Comparison of ENCODE assay signal across 9 mouse cellular contexts in genomic region chr7:44614041-44614688, GRCm38 (mm10). TPM values are rescaled to one million over a fixed set of nuclear protein-coding genes. Genes with fewer than 3 reads are reported as not detected.
DNase-seq lines count a peak whose midpoint lies in the region; ATAC-seq and TF ChIP-seq lines count a peak whose summit lies in the region.
"Had no signal": no experiment of that assay in that cellular context is flagged by ENCODE, and none has a peak within 500 bp of the region (broad histone marks: within the 10 kb centered on the region; RNA-seq: fewer than 3 reads in every experiment).

No protein-coding gene starts in this region.

- WGBS in hindbrain, embryonic 13.5 days = 8% methylated on average over 20 of the region's 20 CpGs

- H3K4me2 ChIP-seq in hindbrain, embryonic 13.5 days = peak overlapping the region; percentile 25; the same call in 1 of the 2 replicates

- peak overlapping the region; percentile 6 for H3K27ac ChIP-seq in ES-Bruce4 (ENCODE audit: insufficient read depth, low read length)
- H3K27ac ChIP-seq in hindbrain, embryonic 13.5 days = no peak overlapping the region

- DNase-seq in NIH3T3 (ENCODE audit: low read depth) = peak; percentile 40
- DNase-seq in spleen, postnatal 4 days (ENCODE audit: low spot score in 2 of 2) = no peak
- DNase-seq in heart, postnatal 4 days = no peak
- DNase-seq in left cerebral cortex, postnatal 4 days = no peak
- DNase-seq: heart, postnatal 10 days had no signal

- TF ChIP-seq CTCF in ES-Bruce4 (IDR thresholded peaks at IDR 0.05; ENCODE audit: low read depth, low read length) = no peak

- TF ChIP-seq POLR2A in ES-Bruce4 (IDR thresholded peaks at IDR 0.05; ENCODE audit: insufficient read depth, low read length) = peak; percentile 18

- H3K27me3 ChIP-seq in ES-Bruce4 (ENCODE audit: control insufficient read depth, insufficient read depth, low read length, poor library complexity, severe bottlenecking) = no peaks in the 10 kb centered on the region
- H3K27me3 ChIP-seq in hindbrain, embryonic 13.5 days = peaks cover 40% of the 10 kb centered on the region

- TF ChIP-seq EP300 in ES-Bruce4 (IDR thresholded peaks at IDR 0.05; ENCODE audit: insufficient read depth, low read depth, low read length) = 0 out of 2 replicates have a peak, but pooled peaks have one; percentile 6

- H3K4me3 ChIP-seq in ES-Bruce4 (ENCODE audit: low read depth, low read length) = peak overlapping the region; percentile 58
- no peak overlapping the region for H3K4me3 ChIP-seq in hindbrain, embryonic 13.5 days

- H3K9ac ChIP-seq in ES-Bruce4 (ENCODE audit: low read depth, poor library complexity, severe bottlenecking) = no peak overlapping the region
- no peak overlapping the region for H3K9ac ChIP-seq in hindbrain, embryonic 13.5 days

- no peak for ATAC-seq in hindbrain, embryonic 13.5 days (ENCODE audit: low FRiP score)
- 0 out of 2 replicates have a peak, but pooled peaks have one; percentile 18 for ATAC-seq in megakaryocyte-erythroid progenitor cell, adult 5-6 weeks (replicated peaks; ENCODE audit: low FRiP score, low TSS enrichment, poor library complexity, severe bottlenecking)

- H3K36me3 ChIP-seq in ES-Bruce4 (ENCODE audit: control insufficient read depth, insufficient read depth, low read length, poor library complexity, severe bottlenecking) = no peaks in the 10 kb centered on the region
- no peaks in the 10 kb centered on the region for H3K36me3 ChIP-seq in hindbrain, embryonic 13.5 days

- no peaks in the 10 kb centered on the region for H3K9me3 ChIP-seq in ES-Bruce4 (replicated peaks; ENCODE audit: control insufficient read depth, insufficient read depth, low read length, poor library complexity, severe bottlenecking)
- peaks cover 6% of the 10 kb centered on the region for H3K9me3 ChIP-seq in hindbrain, embryonic 13.5 days

- intact Hi-C loops in left cerebral cortex, postnatal 4 days (cut with DNase I) = no loop called here

- peaks cover 4% of the 10 kb centered on the region for H3K4me1 ChIP-seq in ES-Bruce4 (ENCODE audit: control insufficient read depth, insufficient read depth, low read length)
- peaks cover 11% of the 10 kb centered on the region for H3K4me1 ChIP-seq in hindbrain, embryonic 13.5 days (replicated peaks)

RNA-seq across cellular contexts. Expression of gene Kcnc3, which starts 23.7 kb away (rescaled TPM):
- 12.3 and 15.5 TPM in 2 replicates for polyA plus RNA-seq in ES-Bruce4 (2011; ENCODE audit: insufficient read depth, insufficient read length, low read depth, missing spikeins)
- polyA plus RNA-seq in hindbrain, embryonic 13.5 days (2015; fragmentation: Nextera tagmentation; extraction: Ambion mirVana) = 4.4 and 5.0 TPM in 2 replicates
- 1.9 and 7.9 TPM in 2 replicates for total RNA-seq in megakaryocyte-erythroid progenitor cell, adult 5-6 weeks (2014; fragmentation: Nextera tagmentation)
- 0.11 TPM in 1 of 2 replicates, not detected in the other for total RNA-seq in megakaryocyte-erythroid progenitor cell, adult 5-6 weeks (2017)
- total RNA-seq in heart, postnatal 4 days (2021) = under 1 TPM; 0.38 to 0.43 TPM
- 10 to 100 TPM; 31.0 to 33.0 TPM for total RNA-seq in left cerebral cortex, postnatal 4 days (2021)

RNA-seq across cellular contexts. Expression of gene Napsa, which starts 42.0 kb away (rescaled TPM):
- 0.97 and 1.1 TPM in 2 replicates for polyA plus RNA-seq in ES-Bruce4 (2011; ENCODE audit: insufficient read depth, insufficient read length, low read depth, missing spikeins)
- polyA plus RNA-seq in hindbrain, embryonic 13.5 days (2015; fragmentation: Nextera tagmentation; extraction: Ambion mirVana) = 1.1 and 1.7 TPM in 2 replicates
- total RNA-seq in megakaryocyte-erythroid progenitor cell, adult 5-6 weeks (2014; fragmentation: Nextera tagmentation) = 5.3 and 10.3 TPM in 2 replicates
- total RNA-seq in megakaryocyte-erythroid progenitor cell, adult 5-6 weeks (2017) = 2.0 and 11.0 TPM in 2 replicates
- under 1 TPM; 0.50 to 0.59 TPM for total RNA-seq in heart, postnatal 4 days (2021)
- total RNA-seq in left cerebral cortex, postnatal 4 days (2021) = under 1 TPM in 1 of 2 experiments, not detected in 1; 0.30 TPM

RNA-seq across cellular contexts. Expression of gene Myh14, which starts 56.5 kb away (rescaled TPM):
- polyA plus RNA-seq in ES-Bruce4 (2011; ENCODE audit: insufficient read depth, insufficient read length, low read depth, missing spikeins) = 14.7 and 16.5 TPM in 2 replicates
- 1.9 and 2.3 TPM in 2 replicates for polyA plus RNA-seq in hindbrain, embryonic 13.5 days (2015; fragmentation: Nextera tagmentation; extraction: Ambion mirVana)
- not detected in 2 replicates for total RNA-seq in megakaryocyte-erythroid progenitor cell, adult 5-6 weeks (2014; fragmentation: Nextera tagmentation)
- not detected in 2 replicates for total RNA-seq in megakaryocyte-erythroid progenitor cell, adult 5-6 weeks (2017)
- total RNA-seq in heart, postnatal 4 days (2021) = 10 to 100 TPM; 11.8 to 14.3 TPM
- total RNA-seq in left cerebral cortex, postnatal 4 days (2021) = 1 to 10 TPM; 3.0 to 5.7 TPM
- total RNA-seq: megakaryocyte progenitor cell, adult 5-6 weeks had no signal
